Mouse (Mus musculus) lung, postnatal 0 days (tissue): ENCODE results near the gene Ltn1.

Experiments used
- CTCF ChIP-seq: IDR thresholded peaks from 2 replicates; pipeline ENCODE4 v1.5.1; 2016; ENCODE audit warnings: antibody characterized with exemption, mild to moderate bottlenecking
- EP300 ChIP-seq: IDR thresholded peaks from 2 replicates; pipeline ENCODE4 v1.6.1; 2016; ENCODE audit warnings: antibody characterized with exemption, mild to moderate bottlenecking, control low read depth

- no peak for TF ChIP-seq CTCF
- TF ChIP-seq EP300, result peak; percentile 74; the same call in 1 of the 2 replicates
Measured at GRCm38 (mm10) chr16:87443245-87443644, 10.8 kb upstream of the Ltn1 start.
